Mouse (Mus musculus): Measurements from ENCODE around the gene Zfp318.

Zfp318 gene

DNA sequence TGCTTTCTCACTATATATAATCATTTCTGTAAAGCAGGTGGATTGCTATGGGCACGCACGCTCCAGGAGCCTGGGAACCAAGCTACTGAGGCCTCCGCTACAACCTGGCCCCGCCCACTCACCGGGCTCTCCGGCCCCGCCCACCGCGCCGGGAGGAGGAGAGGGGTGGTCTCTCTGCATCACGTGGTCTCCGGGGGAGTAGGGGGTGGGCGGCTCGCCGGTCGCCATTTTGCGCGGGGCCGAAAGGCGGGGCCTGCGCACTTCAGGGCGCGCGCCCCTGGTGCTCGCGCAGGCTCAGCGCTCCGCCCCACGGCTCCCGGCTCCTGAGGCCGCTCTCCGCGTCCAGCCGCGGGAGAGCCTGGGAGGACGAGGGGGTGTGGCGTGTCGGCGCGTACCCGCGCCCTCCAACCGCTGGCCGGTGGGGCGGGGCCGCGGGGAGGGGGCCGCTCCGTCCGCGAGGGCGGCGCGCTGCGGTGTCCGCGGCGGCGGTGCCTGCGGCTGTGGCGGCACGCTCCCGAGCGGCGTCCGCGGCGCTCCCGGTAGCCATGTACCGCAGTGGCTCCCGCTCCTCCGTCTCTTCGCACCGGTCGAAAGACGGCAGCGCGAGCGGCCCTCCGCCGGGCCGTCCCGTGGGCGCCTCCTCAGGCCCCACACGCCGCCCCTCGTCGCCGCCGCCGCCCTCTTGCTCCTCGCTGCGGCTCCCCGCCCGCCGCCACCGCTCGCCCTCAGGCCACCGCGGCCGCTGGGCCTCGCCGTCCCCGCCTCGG lies at the start of gene Zfp318:
Gene Zfp318 (plus strand): TSS at position 438 of the 767 bp plus-strand sequence.
- DNase-seq (ENCODE audit: low read depth, low spot score) = peak; percentile 90

- DNase-seq (ENCODE audit: low read depth, low spot score) = no peak
Observed at GRCm38 (mm10) chr17:46336475-46336874, 47.1 kb upstream of the Zfp318 start.

DNA sequence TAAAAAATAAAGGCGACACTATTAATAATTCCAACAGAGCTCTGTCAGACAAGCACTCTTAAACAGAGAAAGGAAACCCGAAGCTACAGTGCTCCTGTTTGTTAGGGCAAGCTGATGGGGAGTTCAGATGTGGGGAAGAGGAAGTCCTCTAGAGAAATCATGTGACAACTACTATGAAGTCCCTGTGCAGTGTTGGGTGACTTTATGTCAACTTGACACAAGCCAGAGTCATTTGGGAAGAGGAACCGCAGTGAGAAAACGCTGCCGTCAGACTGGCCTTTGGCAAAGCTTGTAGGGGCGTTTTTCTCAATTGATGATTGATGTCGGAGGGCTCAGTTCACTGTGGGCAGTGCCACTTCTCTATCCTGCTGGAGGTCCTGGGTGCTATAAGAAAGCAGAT lies 42.3 kb upstream of the Zfp318 start:
- no peak for DNase-seq (ENCODE audit: low read depth, low spot score)

DNA sequence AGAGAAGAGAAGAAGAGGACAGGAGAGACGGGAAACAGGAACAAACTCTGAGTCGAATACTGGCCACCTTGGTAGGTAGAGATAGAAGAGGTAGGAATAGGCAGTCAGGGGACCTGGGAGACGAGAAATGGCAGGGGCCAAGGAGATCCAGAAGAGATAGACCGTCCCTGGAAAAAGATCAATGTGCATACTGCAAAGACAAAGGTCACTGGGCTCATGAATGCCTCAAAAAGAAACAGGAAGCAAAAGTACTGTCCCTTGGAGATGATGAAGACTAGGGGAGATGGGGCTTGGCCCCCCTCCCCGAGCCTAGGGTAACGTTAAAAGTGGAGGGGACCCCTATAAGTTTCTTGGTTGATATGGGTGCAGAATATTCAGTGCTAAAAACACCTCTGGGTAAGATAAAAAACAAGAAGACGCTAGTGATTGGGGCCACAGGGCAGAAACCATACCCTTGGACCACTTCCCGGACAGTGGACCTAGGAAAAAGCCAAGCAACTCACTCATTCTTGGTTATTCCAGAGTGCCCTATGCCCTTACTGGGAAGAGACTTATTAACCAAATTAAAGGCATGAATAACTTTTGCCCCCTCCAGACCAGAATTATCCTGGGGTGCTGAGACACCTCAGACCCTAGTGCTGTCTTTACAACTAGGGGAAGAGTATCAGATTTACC lies 32.4 kb upstream of the Zfp318 start:
- DNase-seq (ENCODE audit: low read depth, low spot score) = no peak

DNA sequence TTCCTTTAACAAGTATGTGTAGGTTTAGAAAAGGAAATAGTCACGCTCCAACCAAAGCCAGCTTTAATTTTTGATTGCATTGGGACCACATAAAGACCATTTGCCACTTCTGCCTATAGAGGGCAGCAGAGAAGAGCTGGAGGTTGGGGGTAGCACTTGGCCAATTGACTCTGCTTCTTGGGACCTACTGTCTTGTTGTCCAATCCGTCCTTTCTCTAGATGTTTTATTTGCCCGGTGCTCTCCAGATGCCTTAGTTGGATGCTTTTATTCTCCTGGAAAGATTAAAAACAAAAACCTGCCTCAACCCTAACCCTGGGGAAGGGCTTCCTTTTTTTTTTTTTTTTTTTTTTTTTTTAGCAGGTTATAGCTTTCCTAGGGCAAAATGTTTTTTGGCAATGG lies 11.7 kb upstream of the Zfp318 start:
- no peak for DNase-seq (ENCODE audit: low read depth, low spot score)

- no peak for DNase-seq (ENCODE audit: low read depth, low spot score)
Observed at GRCm38 (mm10) chr17:46378564-46378963, 5.0 kb upstream of the Zfp318 start.

GRCm38 (mm10) chr17:46384061-46384801 lies 700 bp downstream of the Zfp318 start:
- no peak for DNase-seq (ENCODE audit: low read depth, low spot score)

GRCm38 (mm10) chr17:46388200-46388599 lies 4.7 kb downstream of the Zfp318 start:
- DNase-seq (ENCODE audit: low read depth, low spot score) = no peak

DNA sequence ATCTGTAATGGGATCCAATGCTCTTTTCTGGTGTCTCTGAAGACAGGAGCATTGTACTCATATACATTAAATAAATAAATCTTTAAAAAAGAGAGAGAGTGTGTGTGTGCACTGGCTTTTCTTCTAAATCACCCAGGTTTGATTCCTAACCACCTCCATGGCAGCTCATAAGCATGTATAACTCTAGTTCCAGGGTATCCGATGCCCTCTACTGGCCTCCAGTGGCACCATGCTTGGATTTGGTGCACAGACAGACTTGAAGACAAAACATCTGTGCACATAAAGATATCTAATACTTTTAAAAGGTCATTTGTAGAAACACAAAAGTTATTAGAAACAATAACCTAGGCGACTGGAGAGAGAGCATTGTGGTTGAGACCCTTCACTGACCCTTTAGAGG lies 9.5 kb downstream of the Zfp318 start:
- DNase-seq (ENCODE audit: low read depth, low spot score) = no peak

- DNase-seq (ENCODE audit: low read depth, low spot score) = no peak
Observed at GRCm38 (mm10) chr17:46394631-46395030, 11.1 kb downstream of the Zfp318 start.

GRCm38 (mm10) chr17:46408478-46408877 lies 24.9 kb downstream of the Zfp318 start:
- no peak for DNase-seq (ENCODE audit: low read depth, low spot score)

- no peak for DNase-seq (ENCODE audit: low read depth, low spot score)
Observed at GRCm38 (mm10) chr17:46418628-46419027, 35.1 kb downstream of the Zfp318 start.

GRCm38 (mm10) chr17:46419717-46420116 lies 36.2 kb downstream of the Zfp318 start:
- DNase-seq (ENCODE audit: low read depth, low spot score) = no peak

DNA sequence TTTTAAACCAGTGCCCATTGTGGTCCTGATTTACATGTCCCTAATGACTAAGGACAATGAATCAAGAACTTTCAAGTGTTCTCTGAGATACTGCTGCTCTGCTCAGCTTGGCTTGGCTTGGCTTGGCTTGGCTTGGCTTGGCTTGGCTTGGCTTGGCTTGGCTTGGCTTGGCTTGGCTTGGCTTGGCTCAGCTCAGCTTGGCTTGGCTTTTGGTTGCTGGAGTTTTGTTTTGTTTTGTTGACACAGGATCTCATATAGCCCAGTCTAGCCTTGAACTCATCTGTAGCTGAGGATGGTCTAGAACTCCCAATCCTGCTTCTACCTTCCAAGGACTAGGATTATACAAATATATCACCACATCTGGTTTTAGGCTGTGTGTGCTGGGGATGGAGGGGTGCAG lies 43.0 kb downstream of the Zfp318 start:
- no peak for DNase-seq (ENCODE audit: low read depth, low spot score)

- DNase-seq (ENCODE audit: low read depth, low spot score) = no peak
Observed at GRCm38 (mm10) chr17:46428761-46429414, 45.4 kb downstream of the Zfp318 start, which contains the start of gene Crip3. TSS of gene Crip3 (plus strand) at chr17:46428926.

DNA sequence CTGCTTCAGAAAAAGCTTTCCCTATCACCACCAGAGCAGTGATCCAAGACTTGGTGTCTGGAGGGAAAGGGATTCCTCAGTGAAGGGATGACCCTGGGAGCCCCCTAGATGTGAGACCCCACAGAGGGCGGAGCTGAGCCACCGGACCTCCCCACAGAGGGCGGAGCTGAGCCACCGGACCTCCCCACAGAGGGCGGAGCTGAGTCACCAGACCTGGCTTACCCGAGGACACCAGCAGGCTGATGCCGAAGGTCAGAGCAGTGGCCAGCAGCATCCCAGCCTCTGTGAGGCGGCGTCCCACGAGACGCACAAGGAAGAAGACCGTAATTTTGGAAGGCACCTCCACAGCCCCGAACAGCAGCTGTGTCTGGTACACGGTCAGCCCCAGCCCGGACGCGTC lies 50.1 kb downstream of the Zfp318 start:
- no peak for DNase-seq (ENCODE audit: low read depth, low spot score)

DNA sequence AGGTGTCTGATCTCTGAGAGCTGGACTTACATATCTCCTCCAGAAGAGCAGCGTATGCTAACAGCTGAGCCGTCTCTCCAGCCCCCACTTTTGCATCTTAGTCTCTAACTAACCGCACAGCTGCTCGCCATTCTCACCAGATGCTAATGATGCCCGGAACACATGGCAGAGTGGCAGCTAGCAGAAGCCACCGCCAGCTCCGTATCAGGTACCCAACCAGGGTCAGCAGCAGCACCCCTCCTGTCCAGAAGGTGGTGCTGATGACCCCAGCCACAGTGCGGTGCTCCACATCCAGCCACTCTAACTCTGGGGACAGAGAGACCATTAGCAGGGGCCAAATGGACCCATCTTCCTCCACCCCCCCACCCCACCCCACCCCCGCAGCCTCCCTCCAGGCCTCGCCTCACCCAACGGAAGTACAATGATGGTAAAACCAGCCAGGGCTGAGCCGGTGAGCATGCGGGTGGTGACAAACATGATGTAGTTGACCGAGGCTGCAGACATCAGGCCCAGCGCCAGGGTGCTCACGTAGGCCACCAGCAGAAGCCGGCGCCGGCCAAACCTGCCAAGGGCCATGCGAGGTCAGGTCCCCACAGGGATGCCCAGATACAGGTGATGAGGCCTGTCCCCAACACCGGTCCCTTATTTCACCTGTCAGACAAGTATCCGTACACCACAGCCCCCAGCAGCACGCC lies 53.3 kb downstream of the Zfp318 start:
- DNase-seq (ENCODE audit: low read depth, low spot score) = no peak

- DNase-seq (ENCODE audit: low read depth, low spot score) = no peak
Observed at GRCm38 (mm10) chr17:46438298-46438873, 54.9 kb downstream of the Zfp318 start, which contains the start of gene Slc22a7. TSS of gene Slc22a7 (minus strand) at chr17:46438457.

DNA sequence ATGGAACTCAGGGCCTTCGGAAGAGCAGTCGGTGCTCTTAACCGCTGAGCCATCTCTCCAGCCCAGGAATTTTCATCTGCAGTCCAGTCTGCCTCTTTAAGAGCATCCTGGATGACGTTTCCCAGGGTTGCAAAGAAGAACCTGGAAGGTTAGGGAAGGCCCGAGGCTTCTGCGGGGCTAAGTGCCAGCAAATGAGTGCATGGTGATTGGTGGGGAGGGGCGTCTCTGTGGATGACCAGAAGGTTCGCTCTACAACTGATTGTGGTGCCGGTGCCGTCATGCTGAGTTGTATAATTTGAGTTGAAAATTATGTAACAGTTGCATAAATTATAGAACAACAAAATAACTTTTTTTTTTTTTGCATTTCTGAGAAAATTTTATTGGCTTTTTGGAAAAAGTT lies 55.6 kb downstream of the Zfp318 start:
- no peak for DNase-seq (ENCODE audit: low read depth, low spot score)

DNA sequence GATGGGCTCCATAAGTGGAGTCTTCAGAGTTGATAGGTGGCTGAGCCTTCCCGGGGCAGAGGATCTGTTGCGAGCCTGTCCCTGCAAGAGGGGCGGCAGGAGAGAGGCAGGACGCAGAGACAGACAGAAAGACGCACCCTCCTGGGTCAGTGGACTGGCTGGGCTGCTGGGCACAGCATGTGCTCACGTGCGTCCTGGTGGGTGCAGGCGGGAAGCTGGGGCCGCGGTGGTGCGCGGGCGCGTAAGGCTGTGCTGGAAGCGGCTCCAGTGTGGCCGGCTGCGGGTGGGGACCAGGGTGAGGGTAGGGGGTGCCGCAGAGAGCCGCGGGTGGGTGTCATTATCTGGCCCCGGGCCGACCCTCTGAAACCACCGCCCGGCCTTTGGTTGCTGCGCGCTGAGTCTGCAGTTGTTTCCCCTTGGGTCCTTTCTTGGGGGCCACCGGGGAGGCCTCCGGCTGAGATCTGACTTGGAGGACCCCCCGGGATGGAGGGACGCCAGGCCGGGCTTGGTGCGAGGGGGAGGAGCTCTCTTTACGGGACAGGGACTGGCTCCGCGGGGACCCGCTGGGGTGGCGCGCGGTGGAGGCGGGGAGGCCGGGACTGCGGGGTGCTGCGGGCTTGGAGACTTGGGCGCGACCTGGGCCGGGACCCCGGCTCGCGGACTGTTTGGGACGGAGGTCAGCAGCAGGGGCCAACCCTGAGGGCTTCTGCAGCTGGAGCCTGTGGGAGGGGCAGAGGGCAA lies 61.5 kb downstream of the Zfp318 start:
- no peak for DNase-seq (ENCODE audit: low read depth, low spot score)
